Mouse (Mus musculus) E14TG2a.4 (cell line): ENCODE measurements at regions not wholly inside any gene's neighbourhood (a gene's known extent, or its start where the extent isn't known, plus 50 kb on each side); places are given as distances from the start of the nearest gene placed in this dataset.

Source experiments
- CTCF ChIP-seq: conservative IDR thresholded peaks from 2 replicates; pipeline ENCODE4 v1.5.1; 2014; ENCODE audit warnings: low read length
- NANOG ChIP-seq: IDR thresholded peaks from 2 replicates; pipeline ENCODE4 v1.6.1; 2014; ENCODE audit warnings: borderline replicate concordance, low read length, mixed read lengths
- POU5F1 ChIP-seq: IDR thresholded peaks from 2 replicates; pipeline ENCODE4 v1.6.1; 2014; ENCODE audit warnings: low read length, borderline replicate concordance

DNA sequence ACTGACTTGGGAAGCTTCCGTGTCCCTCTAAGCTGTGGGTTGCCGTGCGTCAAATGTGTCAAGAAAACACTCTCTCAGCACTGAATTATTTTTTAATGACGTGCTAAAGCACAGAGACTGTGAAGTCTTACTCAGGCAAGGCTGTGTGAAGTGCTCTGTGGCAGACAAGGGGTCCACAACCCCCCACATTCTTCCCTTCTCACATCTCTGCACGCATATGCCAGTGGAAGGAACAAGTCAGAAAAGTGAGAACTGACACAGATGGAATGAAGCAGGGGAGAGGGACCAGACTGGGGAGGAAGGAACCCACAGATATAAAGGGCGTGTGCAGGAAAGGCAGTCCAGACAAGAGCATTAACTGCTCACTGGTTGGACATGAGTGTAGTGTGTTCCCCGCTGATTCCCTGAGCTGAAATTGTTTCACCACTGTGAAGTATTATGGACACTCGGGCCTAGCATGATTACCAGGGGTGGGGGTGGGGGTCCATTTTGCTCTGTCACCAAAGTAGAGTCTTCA lies 279.8 kb downstream of the Trib2 start:
- no peak for TF ChIP-seq CTCF
- no peak for TF ChIP-seq POU5F1
- no peak for TF ChIP-seq NANOG
